Comparison of ENCODE assay signal across 8 mouse cellular contexts in the genomic region with DNA sequence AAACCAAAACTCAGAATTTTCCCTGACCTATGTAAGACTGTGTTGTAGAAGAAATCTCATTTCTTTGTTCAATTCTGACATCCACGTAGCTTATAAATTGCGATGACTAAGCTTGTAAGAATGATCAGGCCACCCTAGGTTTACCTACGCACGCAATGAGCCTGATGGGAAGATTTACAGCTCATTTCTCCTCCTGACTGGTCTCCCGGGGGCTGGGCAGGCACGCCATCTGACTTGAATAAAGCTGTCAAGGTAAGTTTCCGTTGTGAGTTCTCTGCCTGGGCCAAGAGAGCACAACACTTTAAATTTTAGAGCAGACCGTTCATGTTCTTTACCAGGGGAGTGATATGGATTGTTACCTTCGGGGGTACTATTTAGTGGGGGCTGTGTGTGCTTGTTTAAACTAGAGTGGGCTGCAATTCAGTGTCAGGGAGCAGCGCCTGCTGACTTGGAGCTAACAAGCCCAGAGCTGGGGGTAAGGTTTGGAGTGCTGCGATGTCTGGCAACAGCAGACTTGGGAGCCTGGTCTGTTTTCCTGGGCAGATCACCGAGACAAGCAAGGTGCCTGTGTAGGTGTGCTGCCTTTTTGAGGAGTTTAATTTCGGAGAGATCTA. TPM values are rescaled to one million over a fixed set of nuclear protein-coding genes. Genes with fewer than 3 reads are reported as not detected.
DNase-seq lines count a peak whose midpoint lies in the region; ATAC-seq lines count a peak whose summit lies in the region.

Gene Cdk19, plus strand, starts transcription at position 214 of the 614 bp plus-strand sequence.

- no peaks in the 10 kb centered on the region for H3K79me2 ChIP-seq in macrophage (ENCODE audit: inconsistent target)

- H3K9ac ChIP-seq in forebrain, embryonic 14.5 days (ENCODE audit: low read length): no peak within 1 kb of the TSS

- H3K27ac ChIP-seq in forebrain, embryonic 14.5 days (ENCODE audit: low read depth, low read length): no peak within 1 kb of the TSS
- H3K27ac ChIP-seq in macrophage: no peak within 1 kb of the TSS

- no peak within 1 kb of the TSS for H3K4me3 ChIP-seq in forebrain, embryonic 14.5 days (ENCODE audit: low read depth, low read length)
- no peak within 1 kb of the TSS for H3K4me3 ChIP-seq in macrophage (ENCODE audit: inconsistent target)

- H3K4me1 ChIP-seq in forebrain, embryonic 14.5 days (ENCODE audit: control insufficient read depth, insufficient read depth, low read length): no peaks in the 10 kb centered on the region

- H3K27me3 ChIP-seq in forebrain, embryonic 14.5 days (replicated peaks; ENCODE audit: control insufficient read depth, insufficient read depth, low read length): no peaks in the 10 kb centered on the region

- H3K36me3 ChIP-seq in forebrain, embryonic 14.5 days (ENCODE audit: control insufficient read depth, insufficient read depth, low read length): no peaks in the 10 kb centered on the region
- H3K36me3 ChIP-seq in macrophage (ENCODE audit: inconsistent target): no peaks in the 10 kb centered on the region

- no peak for ATAC-seq in common myeloid progenitor, adult 5-6 weeks (replicated peaks; ENCODE audit: low read depth, poor library complexity, severe bottlenecking)
- no peak for ATAC-seq in forebrain, embryonic 14.5 days
- no peak for ATAC-seq in cerebellum, adult (ENCODE audit: insufficient number of reproducible peaks, low FRiP score, low TSS enrichment)

- 52% methylated on average over 13 of the region's 13 CpGs for whole genome bisulfite sequencing in forebrain, embryonic 14.5 days
- WGBS in macrophage (ENCODE audit: missing documents): 88% methylated on average over 13 of the region's 13 CpGs

- H3K4me2 ChIP-seq in forebrain, embryonic 14.5 days (ENCODE audit: low read length): no peak within 1 kb of the TSS

- no peak for DNase-seq in left cerebral cortex, adult 18-20 months (ENCODE audit: low spot score in 2 of 2)
- no peak for DNase-seq in left cerebral cortex, adult 9 months (ENCODE audit: low spot score in 2 of 2)
- DNase-seq in forebrain, embryonic 14.5 days (ENCODE audit: low spot score): no peak
- no peak for DNase-seq in gastrocnemius, postnatal 10 days
- no peak for DNase-seq in T-cell, adult 2 months (ENCODE audit: low spot score)

- H3K9me3 ChIP-seq in forebrain, embryonic 14.5 days (replicated peaks; ENCODE audit: control insufficient read depth, low read length): no peaks in the 10 kb centered on the region

RNA-seq across cellular contexts. Expression of gene Cdk19, which starts in this region (rescaled TPM):
- 10 to 100 TPM; 47.5 to 49.0 TPM for total RNA-seq in left cerebral cortex, adult 18-20 months (2021)
- 60.0 and 65.2 TPM in 2 replicates for total RNA-seq in common myeloid progenitor, adult 5-6 weeks (2017)
- polyA plus RNA-seq in forebrain, embryonic 14.5 days (2014; fragmentation: Nextera tagmentation; extraction: Ambion mirVana): 16.4 and 16.6 TPM in 2 replicates
- total RNA-seq in macrophage (2018; cell fraction: chromatin; rRNA removed): 10 to 100 TPM in 19 of 26 experiments, 1 to 10 TPM in 7; 1.4 to 19.3 (median 13.5) TPM
- 10 to 100 TPM; 13.5 to 26.2 (median 21.8) TPM for total RNA-seq in macrophage (2018; cell fraction: cytosol; rRNA removed)
- total RNA-seq in macrophage (2018; cell fraction: nucleus; rRNA removed): 10 to 100 TPM in 22 of 26 experiments, 1 to 10 TPM in 4; 4.6 to 31.5 (median 18.1) TPM
- polyA plus RNA-seq in macrophage (2018): 14.5 to 17.0 TPM (median 15.9 TPM) in 3 replicates
- 1 to 10 TPM; 7.2 to 8.4 TPM for total RNA-seq in gastrocnemius, postnatal 10 days (2021)
